16 mouse cellular contexts compared by ENCODE assay signal in genomic region chr7:28792391-28793185, GRCm38 (mm10). TPM values are rescaled to one million over a fixed set of nuclear protein-coding genes. Genes with fewer than 3 reads are reported as not detected.
A peak's percentile ranks its signal among the peaks of the same experiment; 100 is the strongest.
DNase-seq lines count a peak whose midpoint lies in the region; ATAC-seq and TF ChIP-seq lines count a peak whose summit lies in the region.
"Had no signal": no experiment of that assay in that cellular context is flagged by ENCODE, and none has a peak within 500 bp of the region (broad histone marks: within the 10 kb centered on the region; RNA-seq: fewer than 3 reads in every experiment).

No protein-coding gene starts in this region.

- no peaks in the 10 kb centered on the region for H3K27me3 ChIP-seq in limb, embryonic 12.5 days
- H3K27me3 ChIP-seq in stomach, postnatal 0 days (ENCODE audit: control insufficient read depth, insufficient read depth, low read length), result no peaks in the 10 kb centered on the region
- H3K27me3 ChIP-seq: heart, embryonic 15.5 days; limb, embryonic 13.5 days had no signal

- H3K27ac ChIP-seq in ES-E14 (ENCODE audit: insufficient read depth, low read depth, low read length, poor library complexity, severe bottlenecking), result peak overlapping the region; percentile 1; the same call in 1 of the 2 replicates
- peak overlapping the region; percentile 59 for H3K27ac ChIP-seq in limb, embryonic 12.5 days
- H3K27ac ChIP-seq in stomach, postnatal 0 days (replicated peaks), result no peak overlapping the region
- H3K27ac ChIP-seq: heart, embryonic 15.5 days; hindbrain, embryonic 14.5 days; limb, embryonic 13.5 days had no signal

- H3K4me2 ChIP-seq in limb, embryonic 12.5 days, result no peak overlapping the region
- H3K4me2 ChIP-seq in stomach, postnatal 0 days (replicated peaks; ENCODE audit: low read depth), result no peak overlapping the region
- H3K4me2 ChIP-seq: heart, embryonic 15.5 days; hindbrain, embryonic 14.5 days; limb, embryonic 13.5 days had no signal

- in situ Hi-C loops in ES-E14 (cut with MboI; ENCODE audit: low sequenced_read_pairs in 2 of 2, unreplicated experiment in 2 of 2), result no loop called here

- H3K4me1 ChIP-seq in ES-E14 (ENCODE audit: control insufficient read depth in 2 of 2, insufficient read depth in 2 of 2, low read length in 2 of 2, poor library complexity in 1 of 2), result peaks cover 7 to 39% of the 10 kb centered on the region in 2 experiments
- peaks cover 37% of the 10 kb centered on the region for H3K4me1 ChIP-seq in limb, embryonic 12.5 days (replicated peaks)
- no peaks in the 10 kb centered on the region; the same call in 1 of the 2 replicates for H3K4me1 ChIP-seq in stomach, postnatal 0 days (replicated peaks; ENCODE audit: control insufficient read depth, insufficient read depth)

- no peak overlapping the region for H3K9ac ChIP-seq in ES-E14 (ENCODE audit: insufficient read depth, low read depth, low read length, poor library complexity, severe bottlenecking)
- no peak overlapping the region for H3K9ac ChIP-seq in limb, embryonic 12.5 days (replicated peaks)
- H3K9ac ChIP-seq in stomach, postnatal 0 days (ENCODE audit: low read length), result no peak overlapping the region
- H3K9ac ChIP-seq: heart, embryonic 15.5 days; hindbrain, embryonic 14.5 days; limb, embryonic 13.5 days had no signal

- WGBS in limb, embryonic 12.5 days, result 76% methylated on average over 14 of the region's 14 CpGs
- WGBS in stomach, postnatal 0 days, result 65% methylated on average over 13 of the region's 14 CpGs

- no peaks in the 10 kb centered on the region for H3K9me3 ChIP-seq in ES-E14 (ENCODE audit: control insufficient read depth, insufficient read depth, low read depth, low read length)
- H3K9me3 ChIP-seq in limb, embryonic 12.5 days, result no peaks in the 10 kb centered on the region
- H3K9me3 ChIP-seq in stomach, postnatal 0 days (ENCODE audit: control insufficient read depth, low read length), result no peaks in the 10 kb centered on the region
- H3K9me3 ChIP-seq: heart, embryonic 15.5 days; limb, embryonic 13.5 days had no signal

- peak; percentile 53 to 60 for DNase-seq in spleen, postnatal 36 days (ENCODE audit: low spot score in 2 of 2)
- DNase-seq in spleen, postnatal 14 days (ENCODE audit: low spot score in 2 of 2), result no peak
- DNase-seq in ES-E14 (ENCODE audit: low read depth, low spot score), result no peak
- peak; percentile 45 for DNase-seq in thymus, postnatal 4 days
- DNase-seq in stomach, postnatal 0 days (ENCODE audit: low spot score), result no peak
- no peak for DNase-seq in kidney, postnatal 14 days
- DNase-seq: cerebellum, postnatal 10 days; gastrocnemius, postnatal 25 days; midbrain, embryonic 14.5 days; retina, postnatal 1 day; spleen, adult 18-20 months had no signal

- H3K36me3 ChIP-seq in ES-E14 (ENCODE audit: control insufficient read depth, insufficient read depth, low read length, poor library complexity, severe bottlenecking), result peaks cover 2% of the 10 kb centered on the region; the same call in 1 of the 2 replicates
- H3K36me3 ChIP-seq in limb, embryonic 12.5 days, result peaks cover 8% of the 10 kb centered on the region
- H3K36me3 ChIP-seq in stomach, postnatal 0 days (ENCODE audit: control insufficient read depth, insufficient read depth, low read length), result no peaks in the 10 kb centered on the region; the same call in 1 of the 2 replicates

- TF ChIP-seq EP300 in stomach, postnatal 0 days (optimal IDR thresholded peaks at IDR 0.05), result no peak

- no peak overlapping the region for H3K4me3 ChIP-seq in ES-E14 (ENCODE audit: insufficient read depth in 1 of 2, low read depth in 1 of 2, low read length in 2 of 2, poor library complexity in 1 of 2, severe bottlenecking in 1 of 2)
- no peak overlapping the region for H3K4me3 ChIP-seq in limb, embryonic 12.5 days (replicated peaks)
- H3K4me3 ChIP-seq in stomach, postnatal 0 days (ENCODE audit: low read depth, low read length), result no peak overlapping the region
- H3K4me3 ChIP-seq: heart, embryonic 15.5 days; limb, embryonic 13.5 days had no signal

- no peak for TF ChIP-seq CTCF in stomach, postnatal 0 days (IDR thresholded peaks at IDR 0.05; ENCODE audit: low read depth)

- no peak for ATAC-seq in limb, embryonic 12.5 days (ENCODE audit: insufficient number of reproducible peaks, insufficient read depth, low FRiP score, low TSS enrichment, low read depth)
- ATAC-seq in stomach, postnatal 0 days (ENCODE audit: low FRiP score, low TSS enrichment), result no peak
- ATAC-seq: forebrain, embryonic 14.5 days had no signal

TF ChIP-seq in ES-E14, 5 proteins besides CTCF, POLR2A, EP300 and RAD21:
- TF ChIP-seq MAFK (IDR thresholded peaks at IDR 0.05; ENCODE audit: insufficient read depth, low read depth, low read length) (no peak), ZC3H11A (IDR thresholded peaks at IDR 0.05; ENCODE audit: borderline replicate concordance, low read depth, low read length) (no peak), ZNF384 (IDR thresholded peaks at IDR 0.05; ENCODE audit: low read depth, low read length) (0 out of 2 replicates have a peak, but pooled peaks have one; percentile 52), CHD2 (IDR thresholded peaks at IDR 0.05; ENCODE audit: low read depth, low read length) (no peak)

RNA-seq across cellular contexts. Expression of gene Rinl, which starts 3.8 kb away (rescaled TPM):
- total RNA-seq in ES-E14 (2012; rRNA removed), result 17.2 and 18.9 TPM in 2 replicates
- 2.3 and 3.1 TPM in 2 replicates for polyA plus RNA-seq in limb, embryonic 12.5 days (2016; fragmentation: Nextera tagmentation; extraction: Ambion mirVana)
- 2.1 and 2.6 TPM in 2 replicates for polyA plus RNA-seq in stomach, postnatal 0 days (2015; fragmentation: Nextera tagmentation; extraction: Ambion mirVana)

RNA-seq across cellular contexts. Expression of gene Hnrnpl, which starts 15.8 kb away (rescaled TPM):
- 464 and 530 TPM in 2 replicates for total RNA-seq in ES-E14 (2012; rRNA removed)
- polyA plus RNA-seq in limb, embryonic 12.5 days (2016; fragmentation: Nextera tagmentation; extraction: Ambion mirVana), result 347 and 425 TPM in 2 replicates
- polyA plus RNA-seq in stomach, postnatal 0 days (2015; fragmentation: Nextera tagmentation; extraction: Ambion mirVana), result 153 and 156 TPM in 2 replicates

RNA-seq across cellular contexts. Expression of gene Nfkbib, which starts 25.3 kb away (rescaled TPM):
- 17.7 and 20.1 TPM in 2 replicates for total RNA-seq in ES-E14 (2012; rRNA removed)
- polyA plus RNA-seq in limb, embryonic 12.5 days (2016; fragmentation: Nextera tagmentation; extraction: Ambion mirVana), result 37.4 and 40.8 TPM in 2 replicates
- 31.2 and 33.0 TPM in 2 replicates for polyA plus RNA-seq in stomach, postnatal 0 days (2015; fragmentation: Nextera tagmentation; extraction: Ambion mirVana)

RNA-seq across cellular contexts. Expression of gene Sirt2, which starts 26.1 kb away (rescaled TPM):
- 11.7 and 14.8 TPM in 2 replicates for total RNA-seq in ES-E14 (2012; rRNA removed)
- 70.8 and 76.9 TPM in 2 replicates for polyA plus RNA-seq in limb, embryonic 12.5 days (2016; fragmentation: Nextera tagmentation; extraction: Ambion mirVana)
- 35.3 and 39.3 TPM in 2 replicates for polyA plus RNA-seq in stomach, postnatal 0 days (2015; fragmentation: Nextera tagmentation; extraction: Ambion mirVana)

RNA-seq across cellular contexts. Expression of gene Ech1, which starts 32.4 kb away (rescaled TPM):
- total RNA-seq in ES-E14 (2012; rRNA removed), result 64.1 and 75.6 TPM in 2 replicates
- polyA plus RNA-seq in limb, embryonic 12.5 days (2016; fragmentation: Nextera tagmentation; extraction: Ambion mirVana), result 111 and 114 TPM in 2 replicates
- polyA plus RNA-seq in stomach, postnatal 0 days (2015; fragmentation: Nextera tagmentation; extraction: Ambion mirVana), result 426 and 435 TPM in 2 replicates

Comparison
In these comparisons a context has a peak if more than half of its experiments do, and no peak if none do; other contexts are left out.
1. DNase-seq: peak in spleen, postnatal 36 days (2 of 2) and thymus, postnatal 4 days (single experiment); none in spleen, postnatal 14 days (0 of 2), ES-E14 (single experiment), stomach, postnatal 0 days (single experiment) and kidney, postnatal 14 days (single experiment).